ENCODE assay signal across 9 mouse cellular contexts in the genomic region with DNA sequence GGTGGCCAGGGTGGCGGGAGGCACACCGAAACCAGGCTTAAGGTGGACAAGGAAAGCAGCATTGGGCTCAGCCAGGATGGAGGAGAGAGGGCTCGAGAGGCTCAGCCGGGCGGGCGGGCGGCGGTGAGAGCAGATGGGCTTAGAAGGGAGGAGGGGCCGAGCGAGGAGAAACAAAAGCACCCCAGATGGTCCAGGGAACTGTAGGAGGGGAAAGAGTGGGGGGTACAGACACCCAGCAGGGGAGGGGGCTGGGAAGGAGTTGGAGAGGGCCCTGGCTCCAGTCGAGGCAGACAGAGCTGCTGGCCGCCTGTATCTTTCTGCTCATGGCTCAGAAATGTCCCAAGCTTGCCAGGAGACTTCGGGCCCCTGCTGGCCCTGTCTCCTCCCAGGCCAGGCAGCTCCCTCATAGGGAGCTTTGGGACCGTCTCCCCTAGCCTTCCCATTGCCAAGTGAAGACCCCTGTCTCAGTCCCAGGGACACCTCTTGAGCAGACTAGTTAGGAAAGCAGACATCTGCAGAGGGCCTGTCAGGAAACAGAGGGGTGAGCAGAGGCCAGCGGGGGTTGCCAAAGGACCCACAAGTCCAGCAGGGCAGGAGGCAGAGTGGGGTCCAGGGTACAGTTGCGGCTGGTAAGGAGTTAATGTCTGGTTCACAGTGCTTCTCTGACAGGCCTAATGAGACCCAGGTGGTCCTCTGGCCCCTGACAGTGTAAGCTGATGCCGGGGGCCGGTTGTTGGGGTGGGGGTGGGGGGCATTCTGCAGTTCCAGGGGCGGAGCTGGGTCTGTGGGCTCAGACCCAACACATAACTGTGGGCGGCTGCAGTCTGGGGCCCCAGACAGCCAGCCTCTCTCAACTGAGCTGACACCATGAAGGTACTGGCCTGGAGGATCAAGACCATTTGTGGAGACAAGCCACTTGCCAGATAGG. TPM values are rescaled to one million over a fixed set of nuclear protein-coding genes. Genes with fewer than 3 reads are reported as not detected.
A peak's percentile ranks its signal among the peaks of the same experiment; 100 is the strongest.
DNase-seq lines count a peak whose midpoint lies in the region; TF ChIP-seq lines count a peak whose summit lies in the region.
"Had no signal": no experiment of that assay in that cellular context is flagged by ENCODE, and none has a peak within 500 bp of the region (broad histone marks: within the 10 kb centered on the region; RNA-seq: fewer than 3 reads in every experiment).

TSS of gene Mfap4 (plus strand) at position 819 of the 928 bp plus-strand sequence.

- no peaks in the 10 kb centered on the region for H3K27me3 ChIP-seq in small intestine, adult 2 months (ENCODE audit: control insufficient read depth, insufficient read depth, low read length)

- no peak for TF ChIP-seq CTCF in small intestine, adult 2 months (IDR thresholded peaks at IDR 0.05; ENCODE audit: extremely low read depth, insufficient read length, insufficient replicate concordance, low read depth, low read length)

- H3K27ac ChIP-seq in small intestine, adult 2 months (ENCODE audit: insufficient read depth, low read depth, low read length) = peak within 1 kb of the TSS; percentile 29

- 53% methylated on average over 20 of the region's 20 CpGs for WGBS in small intestine, adult 2 months

- peak; percentile 77 to 81 for DNase-seq in kidney, postnatal 4 days
- no peak for DNase-seq in kidney, adult 18-20 months
- peak; percentile 84 for DNase-seq in embryo, embryonic 9.5 days (ENCODE audit: extremely low spot score)
- peak; percentile 31 for DNase-seq in heart, adult 8-10 months (ENCODE audit: low spot score)
- peak; percentile 87 to 91 for DNase-seq in layer of hippocampus, adult 18-20 months (ENCODE audit: low spot score in 2 of 2)
- DNase-seq in lung, postnatal 10 days = peak; percentile 86
- no peak for DNase-seq in thymus, postnatal 4 days

- H3K4me1 ChIP-seq in small intestine, adult 2 months (ENCODE audit: control insufficient read depth, insufficient read depth, insufficient read length, low read length) = no peaks in the 10 kb centered on the region

- H3K4me3 ChIP-seq in small intestine, adult 2 months (ENCODE audit: low read depth, low read length) = peak within 1 kb of the TSS; percentile 2; the same call in 1 of the 2 replicates

- no peak for TF ChIP-seq POLR2A in small intestine, adult 2 months (IDR thresholded peaks at IDR 0.05; ENCODE audit: low read depth, low read length)

- H3K36me3 ChIP-seq in small intestine, adult 2 months (ENCODE audit: control insufficient read depth, insufficient read depth, low read length) = peaks cover 13% of the 10 kb centered on the region

RNA-seq across cellular contexts. Expression of gene Mfap4, which starts in this region (rescaled TPM):
- 10 to 100 TPM in 2 of 4 experiments, 1 to 10 TPM in 2; 7.9 to 11.9 (median 9.9) TPM for total RNA-seq in heart, adult 8-10 months (2022)
- 1 to 10 TPM; 4.3 to 4.8 TPM for total RNA-seq in layer of hippocampus, adult 18-20 months (2021)
- polyA plus RNA-seq in small intestine, adult 2 months (2012; rRNA removed) = 27.6 and 43.0 TPM in 2 replicates
- total RNA-seq: MEL had no signal

Comparison
In these comparisons a context has a peak if more than half of its experiments do, and no peak if none do; other contexts are left out.
1. DNase-seq: peak in kidney, postnatal 4 days (2 of 2), embryo, embryonic 9.5 days (single experiment), heart, adult 8-10 months (single experiment), layer of hippocampus, adult 18-20 months (2 of 2) and lung, postnatal 10 days (single experiment); none in kidney, adult 18-20 months (single experiment) and thymus, postnatal 4 days (single experiment).